Mouse (Mus musculus) kidney, embryonic 15.5 days (tissue): ENCODE measurements around the gene D1Pas1. TPM values are rescaled to one million over a fixed set of nuclear protein-coding genes. Genes with fewer than 3 reads are reported as not detected.

Experiments
- ATAC-seq: fragments of 200-750 bp; cut with Nextera tagmentation; replicated peaks from 2 replicates; pipeline ENCODE4 v1.8.0; 2017; ENCODE audit warnings: moderate TSS enrichment; ENCODE audit not compliant: low FRiP score
- H3K27ac ChIP-seq: fragments of 300-500 bp; sonication (generic); 2 replicates; pipeline ENCODE4 v1.5.1; 2015; ENCODE audit warnings: mild to moderate bottlenecking, inconsistent platforms
- H3K27me3 ChIP-seq: fragments of 300-500 bp; sonication (generic); 2 replicates; pipeline ENCODE4 v1.6.1; 2015; ENCODE audit warnings: inconsistent platforms
- H3K36me3 ChIP-seq: fragments of 300-500 bp; sonication (generic); 2 replicates; pipeline ENCODE4 v1.6.1; 2015; ENCODE audit warnings: inconsistent platforms
- H3K4me1 ChIP-seq: fragments of 300-500 bp; sonication (generic); 2 replicates; pipeline ENCODE4 v1.6.1; 2015; ENCODE audit warnings: inconsistent platforms
- H3K4me2 ChIP-seq: fragments of 300-500 bp; sonication (generic); 2 replicates; pipeline ENCODE4 v1.6.1; 2015; ENCODE audit warnings: moderate library complexity, mild to moderate bottlenecking, inconsistent platforms
- H3K4me3 ChIP-seq: fragments of 300-500 bp; sonication (generic); replicated peaks from 2 replicates; pipeline ENCODE4 v1.5.1; 2015; ENCODE audit warnings: mild to moderate bottlenecking, inconsistent platforms
- H3K9ac ChIP-seq: fragments of 300-500 bp; sonication (generic); 2 replicates; pipeline ENCODE4 v1.6.1; 2015; ENCODE audit warnings: mild to moderate bottlenecking, inconsistent platforms
- H3K9me3 ChIP-seq: fragments of 300-500 bp; sonication (generic); replicated peaks from 2 replicates; pipeline ENCODE4 v1.6.1; 2016; ENCODE audit warnings: inconsistent platforms
- WGBS: fragments of 180-500 bp; shearing (Covaris S2); methylation state at CpG from one replicate; pipeline ENCODE4 v1.1.7; 2015; ENCODE audit warnings: mixed read lengths; 5-methylcytosine and 5-hydroxymethylcytosine counted together
- polyA plus RNA-seq: library from polyadenylated mRNA; unstranded; fragments of >200 nt; fragmentation: Nextera tagmentation; extraction: Ambion mirVana; gene quantifications from 2 replicates; pipeline ENCODE4 v1.2.1, GENCODE M21; 2015

The D1Pas1 gene
- polyA plus RNA-seq: 0.05 and 0.10 TPM in 2 replicates

- H3K36me3 ChIP-seq: no peaks in the 10 kb centered on the region
- no peaks in the 10 kb centered on the region for H3K4me1 ChIP-seq
- no peak within 1 kb of the TSS for H3K9ac ChIP-seq
- H3K27ac ChIP-seq: no peak within 1 kb of the TSS
- 86% methylated on average over 53 of the region's 53 CpGs for WGBS
- peaks cover 16% of the 10 kb centered on the region for H3K9me3 ChIP-seq
- H3K27me3 ChIP-seq: no peaks in the 10 kb centered on the region
- H3K4me2 ChIP-seq: no peak within 1 kb of the TSS
- H3K4me3 ChIP-seq: no peak within 1 kb of the TSS
- ATAC-seq: no peak
Measured at GRCm38 (mm10) chr1:186967201-186967812, at the start of gene D1Pas1. TSS of gene D1Pas1 (plus strand) at chr1:186967416.

GRCm38 (mm10) chr1:186922489-186923370 is 44.5 kb upstream of the D1Pas1 start:
- no peak overlapping the region for H3K9ac ChIP-seq
- 41% methylated on average over 17 of the region's 17 CpGs for WGBS
- H3K4me2 ChIP-seq: no peak overlapping the region
- peaks cover 40% of the 10 kb centered on the region for H3K27me3 ChIP-seq
- no peak overlapping the region for H3K4me3 ChIP-seq
- no peaks in the 10 kb centered on the region for H3K36me3 ChIP-seq
- no peak for ATAC-seq
- no peak overlapping the region for H3K27ac ChIP-seq
- H3K9me3 ChIP-seq: no peaks in the 10 kb centered on the region
- 0 out of 2 replicates have a peak, but pooled peaks cover 2% of the 10 kb centered on the region for H3K4me1 ChIP-seq

GRCm38 (mm10) chr1:186924027-186924426 is 43.2 kb upstream of the D1Pas1 start:
- no peaks in the 10 kb centered on the region for H3K9me3 ChIP-seq
- no peaks in the 10 kb centered on the region for H3K36me3 ChIP-seq
- no peak for ATAC-seq
- no peak overlapping the region for H3K4me3 ChIP-seq
- 66% methylated on average over 12 of the region's 12 CpGs for WGBS
- no peak overlapping the region for H3K9ac ChIP-seq
- H3K4me2 ChIP-seq: no peak overlapping the region
- H3K4me1 ChIP-seq: 0 out of 2 replicates have a peak, but pooled peaks cover 2% of the 10 kb centered on the region
- peaks cover 40% of the 10 kb centered on the region for H3K27me3 ChIP-seq
- H3K27ac ChIP-seq: no peak overlapping the region

- ATAC-seq: no peak
- Histone ChIP-seq H3K27ac (no peak overlapping the region), H3K27me3 (peaks cover 40% of the 10 kb centered on the region), H3K4me2 (no peak overlapping the region), H3K9ac (no peak overlapping the region), H3K36me3 (no peaks in the 10 kb centered on the region), H3K4me3 (no peak overlapping the region), H3K4me1 (0 out of 2 replicates have a peak, but pooled peaks cover 2% of the 10 kb centered on the region), H3K9me3 (no peaks in the 10 kb centered on the region)
- 29% methylated on average over 9 of the region's 9 CpGs for WGBS
Measured at GRCm38 (mm10) chr1:186925411-186925810, 41.8 kb upstream of the D1Pas1 start.

- no peak overlapping the region for H3K9ac ChIP-seq
- no peak overlapping the region for H3K4me3 ChIP-seq
- H3K4me1 ChIP-seq: 0 out of 2 replicates have a peak, but pooled peaks cover 2% of the 10 kb centered on the region
- peaks cover 34% of the 10 kb centered on the region for H3K27me3 ChIP-seq
- H3K4me2 ChIP-seq: no peak overlapping the region
- WGBS: 58% methylated on average over 8 of the region's 8 CpGs
- no peaks in the 10 kb centered on the region for H3K36me3 ChIP-seq
- no peaks in the 10 kb centered on the region for H3K9me3 ChIP-seq
- no peak overlapping the region for H3K27ac ChIP-seq
- ATAC-seq: no peak
Measured at GRCm38 (mm10) chr1:186926316-186926949, 40.8 kb upstream of the D1Pas1 start.

GRCm38 (mm10) chr1:186926950-186927316 is 40.3 kb upstream of the D1Pas1 start:
- ATAC-seq: no peak
- WGBS: 72% methylated on average over 6 of the region's 6 CpGs

GRCm38 (mm10) chr1:186927494-186927893 is 39.7 kb upstream of the D1Pas1 start:
- Histone ChIP-seq H3K36me3 (no peaks in the 10 kb centered on the region), H3K9me3 (no peaks in the 10 kb centered on the region), H3K9ac (no peak overlapping the region), H3K27ac (no peak overlapping the region), H3K4me1 (0 out of 2 replicates have a peak, but pooled peaks cover 2% of the 10 kb centered on the region), H3K4me3 (no peak overlapping the region), H3K4me2 (no peak overlapping the region), H3K27me3 (peaks cover 27% of the 10 kb centered on the region)
- WGBS: 88% methylated on average over 4 of the region's 4 CpGs
- no peak for ATAC-seq

More at GRCm38 (mm10) chr1:186926950-186927316, 40.3 kb upstream of the D1Pas1 start:
- Histone ChIP-seq H3K4me3 (no peak overlapping the region), H3K9ac (no peak overlapping the region), H3K4me2 (no peak overlapping the region), H3K27ac (no peak overlapping the region), H3K9me3 (no peaks in the 10 kb centered on the region), H3K4me1 (0 out of 2 replicates have a peak, but pooled peaks cover 2% of the 10 kb centered on the region), H3K27me3 (peaks cover 31% of the 10 kb centered on the region), H3K36me3 (no peaks in the 10 kb centered on the region)

GRCm38 (mm10) chr1:186930160-186930887 is 36.9 kb upstream of the D1Pas1 start:
- Histone ChIP-seq H3K4me3 (no peak overlapping the region), H3K27ac (no peak overlapping the region), H3K36me3 (no peaks in the 10 kb centered on the region), H3K4me1 (0 out of 2 replicates have a peak, but pooled peaks cover 2% of the 10 kb centered on the region), H3K9me3 (no peaks in the 10 kb centered on the region), H3K9ac (no peak overlapping the region), H3K27me3 (peaks cover 10% of the 10 kb centered on the region; the same call in 1 of the 2 replicates), H3K4me2 (no peak overlapping the region)
- 83% methylated on average over 13 of the region's 13 CpGs for WGBS
- no peak for ATAC-seq

GRCm38 (mm10) chr1:186930888-186931233 is 36.4 kb upstream of the D1Pas1 start:
- Histone ChIP-seq H3K4me3 (no peak overlapping the region), H3K4me1 (no peaks in the 10 kb centered on the region), H3K27me3 (peaks cover 10% of the 10 kb centered on the region; the same call in 1 of the 2 replicates), H3K4me2 (no peak overlapping the region), H3K36me3 (no peaks in the 10 kb centered on the region), H3K9ac (no peak overlapping the region), H3K9me3 (no peaks in the 10 kb centered on the region), H3K27ac (no peak overlapping the region)
- WGBS: 48% methylated on average over 6 of the region's 6 CpGs
- no peak for ATAC-seq

- ATAC-seq: no peak
- WGBS: 91% methylated on average over 1 of the region's 1 CpGs
Measured at GRCm38 (mm10) chr1:186934205-186934604, 33.0 kb upstream of the D1Pas1 start.

GRCm38 (mm10) chr1:186952381-186952780 is 14.8 kb upstream of the D1Pas1 start:
- H3K9me3 ChIP-seq: no peaks in the 10 kb centered on the region
- no peak overlapping the region for H3K4me2 ChIP-seq
- no peaks in the 10 kb centered on the region for H3K27me3 ChIP-seq
- 56% methylated on average over 4 of the region's 4 CpGs for WGBS
- H3K4me3 ChIP-seq: no peak overlapping the region
- H3K36me3 ChIP-seq: no peaks in the 10 kb centered on the region
- ATAC-seq: no peak
- no peak overlapping the region for H3K9ac ChIP-seq
- H3K4me1 ChIP-seq: no peaks in the 10 kb centered on the region
- no peak overlapping the region for H3K27ac ChIP-seq

More at GRCm38 (mm10) chr1:186934205-186934604, 33.0 kb upstream of the D1Pas1 start:
- Histone ChIP-seq H3K9me3 (no peaks in the 10 kb centered on the region), H3K27ac (no peak overlapping the region), H3K27me3 (no peaks in the 10 kb centered on the region), H3K4me2 (no peak overlapping the region), H3K9ac (no peak overlapping the region), H3K4me3 (no peak overlapping the region), H3K4me1 (no peaks in the 10 kb centered on the region), H3K36me3 (no peaks in the 10 kb centered on the region)
